Mouse (Mus musculus): ENCODE results near the gene Ythdf2. TPM values are rescaled to one million over a fixed set of nuclear protein-coding genes. Genes with fewer than 3 reads are reported as not detected.

Gene Ythdf2
- polyA plus RNA-seq, 1 experiment from 2014 or later = 140 TPM

DNA sequence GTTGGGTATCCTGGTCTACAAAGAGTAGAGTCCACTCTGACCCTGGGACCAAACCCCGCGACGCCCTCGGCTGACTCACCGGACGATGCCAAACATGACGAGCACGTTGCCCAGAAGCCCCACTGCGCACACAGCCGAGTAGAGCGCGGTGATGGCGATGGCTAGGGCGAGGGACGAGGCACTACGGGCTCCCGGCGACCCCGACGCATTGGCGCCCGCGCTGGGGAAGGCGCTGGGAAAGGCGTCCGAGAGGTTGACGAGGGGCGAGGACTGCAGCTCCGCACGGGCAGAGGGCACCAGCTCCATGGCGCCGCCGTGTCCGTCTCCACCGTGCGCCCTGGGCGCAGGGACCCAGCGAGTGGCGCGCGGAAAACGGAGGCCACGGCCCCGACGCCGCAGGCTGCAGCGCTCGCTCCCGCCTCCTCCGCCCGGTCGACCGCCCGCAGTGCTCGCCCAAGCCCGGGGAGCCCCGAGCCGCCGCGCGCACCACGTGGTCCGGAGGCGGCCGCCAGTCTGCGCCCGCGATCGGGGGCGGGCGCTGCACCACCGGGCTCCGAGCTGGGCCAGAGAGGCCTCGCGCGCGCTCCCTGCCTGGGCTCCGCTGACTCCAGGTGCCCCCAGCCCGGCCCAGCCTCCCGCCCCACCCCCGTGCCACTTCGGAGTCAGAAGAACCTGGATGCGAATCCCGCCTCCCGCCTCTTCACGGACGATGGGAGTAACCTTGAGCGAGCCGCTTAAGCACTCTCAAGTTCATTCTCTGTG lies 67.8 kb downstream of the Ythdf2 start, which contains the start of gene Oprd1:
Oprd1 (minus strand) TSS at position 407 of the 762 bp plus-strand sequence.
- peak within 1 kb of the TSS; percentile 53 for H3K4me3 ChIP-seq
- H3K27me3 ChIP-seq = peaks cover 52% of the 10 kb centered on the region
- H3K9ac ChIP-seq = peak within 1 kb of the TSS; percentile 42
- no peaks in the 10 kb centered on the region for H3K36me3 ChIP-seq
- no peak within 1 kb of the TSS for H3K27ac ChIP-seq
- ATAC-seq (ENCODE audit: insufficient number of reproducible peaks, insufficient read depth, low FRiP score, low TSS enrichment) = peak; percentile 56; the same call in 1 of the 2 replicates
- H3K9me3 ChIP-seq = no peaks in the 10 kb centered on the region
- H3K4me1 ChIP-seq = 0 out of 2 replicates have a peak, but pooled peaks cover 7% of the 10 kb centered on the region
- under 1% methylated on average over 83 of the region's 89 CpGs for WGBS
- H3K4me2 ChIP-seq (replicated peaks) = peak within 1 kb of the TSS; percentile 92

DNA sequence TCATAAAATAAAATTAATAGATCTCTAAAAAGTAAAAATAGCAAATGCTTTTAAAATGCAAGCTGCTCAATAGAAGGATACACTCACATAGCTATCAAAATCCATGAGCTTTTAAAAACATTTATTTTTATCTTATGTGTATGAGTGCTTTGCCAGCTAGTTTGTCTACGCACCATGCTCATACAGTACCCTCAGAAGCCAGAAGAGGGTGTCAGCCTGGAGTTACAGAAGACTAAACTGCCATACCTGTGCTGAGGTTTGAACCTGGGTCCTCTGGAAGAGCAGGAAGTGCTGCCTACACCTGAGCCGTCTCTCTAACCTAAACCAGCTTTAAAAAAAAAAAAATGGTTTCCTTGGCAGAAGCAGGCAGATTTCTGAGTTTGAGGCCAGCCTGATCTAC lies 73.5 kb downstream of the Ythdf2 start:
- peaks cover 25% of the 10 kb centered on the region for H3K27me3 ChIP-seq
- H3K27ac ChIP-seq = no peak overlapping the region
- H3K4me3 ChIP-seq = no peak overlapping the region
- ATAC-seq (ENCODE audit: insufficient number of reproducible peaks, insufficient read depth, low FRiP score, low TSS enrichment) = no peak
- no peaks in the 10 kb centered on the region for H3K9me3 ChIP-seq
- no peaks in the 10 kb centered on the region for H3K36me3 ChIP-seq
- no peak overlapping the region for H3K9ac ChIP-seq
- H3K4me1 ChIP-seq = no peaks in the 10 kb centered on the region
- no peak overlapping the region for H3K4me2 ChIP-seq (replicated peaks)
- WGBS = 81% methylated on average over 2 of the region's 2 CpGs

DNA sequence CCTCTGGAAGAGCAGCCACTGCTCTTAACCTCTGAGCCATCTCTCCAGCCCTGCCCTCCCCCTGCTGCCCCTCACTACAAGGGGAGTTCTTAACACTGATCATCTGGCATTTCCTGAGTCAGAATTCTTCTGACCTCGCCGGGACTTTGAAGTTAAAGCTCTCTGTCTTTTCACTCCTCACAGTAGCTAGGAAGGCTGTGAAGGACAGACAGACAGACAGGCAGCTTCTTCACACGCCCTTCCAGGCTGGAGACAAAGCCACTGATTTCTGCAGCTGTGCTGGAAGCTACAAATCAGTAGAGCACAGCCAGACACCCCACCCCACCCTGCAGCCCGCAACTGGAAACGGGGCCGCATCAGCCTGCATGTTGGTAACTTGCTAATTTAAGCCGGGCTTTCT lies 75.1 kb downstream of the Ythdf2 start:
- 75% methylated on average over 7 of the region's 7 CpGs for WGBS
- no peak for ATAC-seq (ENCODE audit: insufficient number of reproducible peaks, insufficient read depth, low FRiP score, low TSS enrichment)

More for the DNA sequence above, 75.1 kb downstream of the Ythdf2 start:
- H3K9ac ChIP-seq = no peak overlapping the region
- H3K9me3 ChIP-seq = no peaks in the 10 kb centered on the region
- no peak overlapping the region for H3K4me3 ChIP-seq
- peaks cover 9% of the 10 kb centered on the region for H3K27me3 ChIP-seq
- no peak overlapping the region for H3K4me2 ChIP-seq (replicated peaks)
- no peaks in the 10 kb centered on the region for H3K36me3 ChIP-seq
- H3K27ac ChIP-seq = no peak overlapping the region
- no peaks in the 10 kb centered on the region for H3K4me1 ChIP-seq

Small RNA genes lying within 50 kb of the gene (microRNA-seq; reads per million reads assigned to microRNA genes)
- not detected for gene Gm22033

Other genes starting within 250 kb of the Ythdf2 start
- not detected in 2 replicates for gene Gm10300, start 137.6 kb downstream of the Ythdf2 start, polyA plus RNA-seq (2016; fragmentation: Nextera tagmentation; extraction: Ambion mirVana)
- 117 and 125 TPM in 2 replicates for gene Epb41, start 137.0 kb downstream of the Ythdf2 start, polyA plus RNA-seq (2016; fragmentation: Nextera tagmentation; extraction: Ambion mirVana)
- gene Oprd1, start 67.8 kb downstream of the Ythdf2 start, polyA plus RNA-seq (2016; fragmentation: Nextera tagmentation; extraction: Ambion mirVana) = 0.51 and 0.52 TPM in 2 replicates
- 43.0 and 43.3 TPM in 2 replicates for gene Gmeb1, start 49.3 kb upstream of the Ythdf2 start, polyA plus RNA-seq (2016; fragmentation: Nextera tagmentation; extraction: Ambion mirVana)
- gene Taf12, start 62.1 kb upstream of the Ythdf2 start, polyA plus RNA-seq (2016; fragmentation: Nextera tagmentation; extraction: Ambion mirVana) = 51.7 and 54.3 TPM in 2 replicates
- 1.4 and 1.8 TPM in 2 replicates for gene Rab42, start 91.1 kb upstream of the Ythdf2 start, polyA plus RNA-seq (2016; fragmentation: Nextera tagmentation; extraction: Ambion mirVana)
- gene Trnau1ap, start 117.2 kb upstream of the Ythdf2 start, polyA plus RNA-seq (2016; fragmentation: Nextera tagmentation; extraction: Ambion mirVana) = 80.1 and 80.5 TPM in 2 replicates
- 86.3 and 88.2 TPM in 2 replicates for gene Rcc1, start 141.3 kb upstream of the Ythdf2 start, polyA plus RNA-seq (2016; fragmentation: Nextera tagmentation; extraction: Ambion mirVana)
- gene Phactr4, start 210.2 kb upstream of the Ythdf2 start, polyA plus RNA-seq (2016; fragmentation: Nextera tagmentation; extraction: Ambion mirVana) = 18.5 and 22.9 TPM in 2 replicates